Mouse (Mus musculus) intestine, embryonic 15.5 days (tissue): ENCODE results near the gene Phactr3. TPM values are rescaled to one million over a fixed set of nuclear protein-coding genes. Genes with fewer than 3 reads are reported as not detected.

Experiments
- ATAC-seq: fragments of 200-750 bp; cut with Nextera tagmentation; 2 replicates; pipeline ENCODE4 v1.8.0; 2017; ENCODE audit warnings: moderate TSS enrichment, moderate library complexity
- H3K27ac ChIP-seq: fragments of 300-500 bp; sonication (generic); 2 replicates; pipeline ENCODE4 v1.5.1; 2015; ENCODE audit warnings: mild to moderate bottlenecking, inconsistent platforms
- H3K27me3 ChIP-seq: fragments of 300-500 bp; sonication (generic); replicated peaks from 2 replicates; pipeline ENCODE4 v1.6.1; 2015; ENCODE audit warnings: inconsistent platforms
- H3K36me3 ChIP-seq: fragments of 300-500 bp; sonication (generic); 2 replicates; pipeline ENCODE4 v1.6.1; 2015; ENCODE audit warnings: inconsistent platforms
- H3K4me1 ChIP-seq: fragments of 300-500 bp; sonication (generic); replicated peaks from 2 replicates; pipeline ENCODE4 v1.6.1; 2015; ENCODE audit warnings: inconsistent platforms
- H3K4me2 ChIP-seq: fragments of 300-500 bp; sonication (generic); replicated peaks from 2 replicates; pipeline ENCODE4 v1.6.1; 2015; ENCODE audit warnings: mild to moderate bottlenecking, inconsistent platforms
- H3K4me3 ChIP-seq: fragments of 300-500 bp; sonication (generic); replicated peaks from 2 replicates; pipeline ENCODE4 v1.5.1; 2015; ENCODE audit warnings: inconsistent platforms
- H3K9ac ChIP-seq: fragments of 300-500 bp; sonication (generic); 2 replicates; pipeline ENCODE4 v1.6.1; 2015; ENCODE audit warnings: inconsistent platforms
- H3K9me3 ChIP-seq: fragments of 300-500 bp; sonication (generic); 2 replicates; pipeline ENCODE4 v1.6.1; 2016; ENCODE audit warnings: inconsistent platforms
- WGBS: fragments of 180-500 bp; shearing (Covaris S2); methylation state at CpG from one replicate; pipeline ENCODE4 v1.1.7; 2015; 5-methylcytosine and 5-hydroxymethylcytosine counted together
- polyA plus RNA-seq: library from polyadenylated mRNA; unstranded; fragments of >200 nt; fragmentation: Nextera tagmentation; extraction: Ambion mirVana; gene quantifications from 2 replicates; pipeline ENCODE4 v1.2.1, GENCODE M21; 2015

The Phactr3 gene
- polyA plus RNA-seq, 1 experiment from 2014 or later = 3.4 TPM

GRCm38 (mm10) chr2:178173951-178174350, 55.2 kb downstream of the Phactr3 start:
- no peak overlapping the region for H3K4me2 ChIP-seq
- no peak for ATAC-seq
- no peak overlapping the region for H3K27ac ChIP-seq
- H3K4me1 ChIP-seq = no peaks in the 10 kb centered on the region
- H3K27me3 ChIP-seq = no peaks in the 10 kb centered on the region
- H3K9ac ChIP-seq = no peak overlapping the region
- no peak overlapping the region for H3K4me3 ChIP-seq
- 62% methylated on average over 2 of the region's 2 CpGs for WGBS
- no peaks in the 10 kb centered on the region for H3K9me3 ChIP-seq
- H3K36me3 ChIP-seq = no peaks in the 10 kb centered on the region

GRCm38 (mm10) chr2:178175286-178175931, 56.6 kb downstream of the Phactr3 start:
- Histone ChIP-seq H3K36me3 (no peaks in the 10 kb centered on the region), H3K4me1 (no peaks in the 10 kb centered on the region), H3K4me2 (peak overlapping the region; percentile 31; the same call in 1 of the 2 replicates), H3K9ac (no peak overlapping the region), H3K9me3 (no peaks in the 10 kb centered on the region), H3K27ac (no peak overlapping the region), H3K4me3 (no peak overlapping the region), H3K27me3 (no peaks in the 10 kb centered on the region)
- peak; percentile 39; the same call in 1 of the 2 replicates for ATAC-seq
- 38% methylated on average over 16 of the region's 16 CpGs for WGBS

- Histone ChIP-seq H3K36me3 (no peaks in the 10 kb centered on the region), H3K4me1 (no peaks in the 10 kb centered on the region), H3K27ac (no peak overlapping the region), H3K27me3 (no peaks in the 10 kb centered on the region), H3K9me3 (no peaks in the 10 kb centered on the region), H3K9ac (no peak overlapping the region), H3K4me3 (no peak overlapping the region), H3K4me2 (no peak overlapping the region)
- WGBS = 75% methylated on average over 5 of the region's 5 CpGs
- ATAC-seq = no peak
These were observed 65.5 kb downstream of the Phactr3 start for GRCm38 (mm10) chr2:178184251-178184650.

GRCm38 (mm10) chr2:178184862-178185261, 66.1 kb downstream of the Phactr3 start:
- H3K36me3 ChIP-seq = no peaks in the 10 kb centered on the region
- no peak overlapping the region for H3K27ac ChIP-seq
- ATAC-seq = no peak
- WGBS = 53% methylated on average over 6 of the region's 6 CpGs
- no peaks in the 10 kb centered on the region for H3K4me1 ChIP-seq
- no peak overlapping the region for H3K4me3 ChIP-seq
- no peaks in the 10 kb centered on the region for H3K27me3 ChIP-seq
- no peak overlapping the region for H3K4me2 ChIP-seq
- H3K9ac ChIP-seq = no peak overlapping the region
- H3K9me3 ChIP-seq = no peaks in the 10 kb centered on the region

- no peak overlapping the region for H3K4me3 ChIP-seq
- H3K27me3 ChIP-seq = no peaks in the 10 kb centered on the region
- H3K9me3 ChIP-seq = no peaks in the 10 kb centered on the region
- no peaks in the 10 kb centered on the region for H3K4me1 ChIP-seq
- no peaks in the 10 kb centered on the region for H3K36me3 ChIP-seq
- no peak overlapping the region for H3K4me2 ChIP-seq
- no peak overlapping the region for H3K27ac ChIP-seq
- 72% methylated on average over 2 of the region's 2 CpGs for WGBS
- no peak for ATAC-seq
- H3K9ac ChIP-seq = no peak overlapping the region
These were observed 70.2 kb downstream of the Phactr3 start for GRCm38 (mm10) chr2:178188988-178189387.

- Histone ChIP-seq H3K27ac (no peak overlapping the region), H3K4me2 (no peak overlapping the region), H3K27me3 (no peaks in the 10 kb centered on the region), H3K36me3 (no peaks in the 10 kb centered on the region), H3K4me3 (no peak overlapping the region), H3K9me3 (no peaks in the 10 kb centered on the region), H3K4me1 (no peaks in the 10 kb centered on the region), H3K9ac (no peak overlapping the region)
- 42% methylated on average over 9 of the region's 9 CpGs for WGBS
- ATAC-seq = no peak
These were observed 74.1 kb downstream of the Phactr3 start for GRCm38 (mm10) chr2:178192881-178193280.

GRCm38 (mm10) chr2:178193445-178193844, 74.7 kb downstream of the Phactr3 start:
- Histone ChIP-seq H3K9me3 (no peaks in the 10 kb centered on the region), H3K4me1 (no peaks in the 10 kb centered on the region), H3K27ac (no peak overlapping the region), H3K27me3 (no peaks in the 10 kb centered on the region), H3K36me3 (no peaks in the 10 kb centered on the region), H3K4me2 (no peak overlapping the region), H3K4me3 (no peak overlapping the region), H3K9ac (no peak overlapping the region)
- no peak for ATAC-seq
- 52% methylated on average over 2 of the region's 2 CpGs for WGBS

GRCm38 (mm10) chr2:178194908-178195307, 76.1 kb downstream of the Phactr3 start:
- H3K4me2 ChIP-seq = no peak overlapping the region
- no peaks in the 10 kb centered on the region for H3K27me3 ChIP-seq
- no peak overlapping the region for H3K27ac ChIP-seq
- 52% methylated on average over 5 of the region's 5 CpGs for WGBS
- no peaks in the 10 kb centered on the region for H3K4me1 ChIP-seq
- H3K36me3 ChIP-seq = no peaks in the 10 kb centered on the region
- no peak for ATAC-seq
- no peaks in the 10 kb centered on the region for H3K9me3 ChIP-seq
- no peak overlapping the region for H3K9ac ChIP-seq
- no peak overlapping the region for H3K4me3 ChIP-seq

- H3K4me2 ChIP-seq = no peak overlapping the region
- no peaks in the 10 kb centered on the region for H3K27me3 ChIP-seq
- H3K36me3 ChIP-seq = no peaks in the 10 kb centered on the region
- H3K4me1 ChIP-seq = no peaks in the 10 kb centered on the region
- H3K9ac ChIP-seq = no peak overlapping the region
- no peaks in the 10 kb centered on the region for H3K9me3 ChIP-seq
- 88% methylated on average over 6 of the region's 6 CpGs for WGBS
- no peak for ATAC-seq
- H3K27ac ChIP-seq = no peak overlapping the region
- no peak overlapping the region for H3K4me3 ChIP-seq
These were observed 77.3 kb downstream of the Phactr3 start for GRCm38 (mm10) chr2:178196038-178196437.

- Histone ChIP-seq H3K27me3 (no peaks in the 10 kb centered on the region), H3K4me3 (no peak overlapping the region), H3K36me3 (no peaks in the 10 kb centered on the region), H3K4me1 (no peaks in the 10 kb centered on the region), H3K27ac (no peak overlapping the region), H3K4me2 (no peak overlapping the region), H3K9ac (no peak overlapping the region), H3K9me3 (no peaks in the 10 kb centered on the region)
- 76% methylated on average over 1 of the region's 1 CpGs for WGBS
- no peak for ATAC-seq
These were observed 78.8 kb downstream of the Phactr3 start for GRCm38 (mm10) chr2:178197542-178197941.

- no peak overlapping the region for H3K27ac ChIP-seq
- no peak for ATAC-seq
- H3K27me3 ChIP-seq = no peaks in the 10 kb centered on the region
- H3K9me3 ChIP-seq = no peaks in the 10 kb centered on the region
- no peak overlapping the region for H3K4me2 ChIP-seq
- no peak overlapping the region for H3K9ac ChIP-seq
- 83% methylated on average over 10 of the region's 10 CpGs for WGBS
- H3K4me3 ChIP-seq = no peak overlapping the region
- H3K36me3 ChIP-seq = no peaks in the 10 kb centered on the region
- H3K4me1 ChIP-seq = no peaks in the 10 kb centered on the region
These were observed 85.7 kb downstream of the Phactr3 start for GRCm38 (mm10) chr2:178204455-178204854.

GRCm38 (mm10) chr2:178208186-178208600, 89.4 kb downstream of the Phactr3 start:
- Histone ChIP-seq H3K4me1 (no peaks in the 10 kb centered on the region), H3K27me3 (no peaks in the 10 kb centered on the region), H3K4me3 (no peak overlapping the region), H3K9ac (no peak overlapping the region), H3K4me2 (no peak overlapping the region), H3K9me3 (no peaks in the 10 kb centered on the region), H3K27ac (no peak overlapping the region), H3K36me3 (no peaks in the 10 kb centered on the region)
- WGBS = 70% methylated on average over 5 of the region's 5 CpGs
- ATAC-seq = no peak

GRCm38 (mm10) chr2:178213826-178214225, 95.1 kb downstream of the Phactr3 start:
- no peak overlapping the region for H3K4me2 ChIP-seq
- no peaks in the 10 kb centered on the region for H3K9me3 ChIP-seq
- no peaks in the 10 kb centered on the region for H3K27me3 ChIP-seq
- no peaks in the 10 kb centered on the region for H3K4me1 ChIP-seq
- H3K36me3 ChIP-seq = no peaks in the 10 kb centered on the region
- H3K9ac ChIP-seq = no peak overlapping the region
- 90% methylated on average over 2 of the region's 2 CpGs for WGBS
- no peak overlapping the region for H3K27ac ChIP-seq
- no peak for ATAC-seq
- H3K4me3 ChIP-seq = no peak overlapping the region
